Mouse (Mus musculus) spleen, postnatal 4 days (tissue): Measurements from ENCODE around the gene Vmn2r106.

Experiments
- DNase-seq, 2 experiments: peaks; one replicate each; pipeline ENCODE4 v3.0.0; 2022; ENCODE audit warnings: low spot score in 2 of 2

Vmn2r106 gene

DNA sequence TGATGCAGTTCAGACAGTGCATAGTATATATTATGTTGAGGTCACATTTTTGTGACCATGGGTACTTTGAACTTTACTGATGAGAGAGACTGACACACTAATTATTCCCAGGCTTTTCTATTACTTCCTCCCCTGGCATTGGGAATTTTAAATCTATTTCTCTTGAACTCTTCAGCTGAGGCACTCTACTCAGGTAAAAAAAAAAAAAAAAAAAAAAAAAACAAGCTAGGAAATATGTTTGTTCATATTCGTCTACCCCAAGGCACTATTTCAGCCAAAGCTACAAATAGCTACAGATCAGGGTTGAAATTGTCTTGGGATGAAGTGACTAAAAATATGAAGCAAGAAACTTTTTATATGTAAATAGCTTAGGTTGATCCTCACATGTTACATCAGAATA is at the start of gene Vmn2r106:
Gene Vmn2r106 (minus strand): TSS at position 101 of the 400 bp plus-strand sequence.
- DNase-seq: no peak

DNA sequence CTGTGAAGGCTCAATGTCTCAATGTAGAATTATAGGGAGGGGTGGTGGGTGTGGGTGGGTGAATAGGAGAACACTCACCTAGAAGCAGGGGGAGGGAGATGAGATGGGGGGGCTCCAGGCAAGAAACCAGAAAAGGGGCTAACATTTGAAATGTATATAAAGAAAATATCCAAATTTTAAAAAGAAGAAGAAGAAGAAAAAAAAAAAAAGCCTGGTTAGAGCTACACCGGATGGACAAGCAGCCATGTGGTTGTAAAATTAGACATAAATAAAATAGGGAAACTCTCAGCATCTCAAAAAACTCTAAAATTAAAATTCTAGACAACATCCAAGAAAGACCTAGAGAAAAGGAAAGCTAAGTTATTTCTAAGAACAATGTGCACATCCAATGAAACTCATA is 20.4 kb upstream of the Vmn2r106 start:
- no peak for DNase-seq

DNA sequence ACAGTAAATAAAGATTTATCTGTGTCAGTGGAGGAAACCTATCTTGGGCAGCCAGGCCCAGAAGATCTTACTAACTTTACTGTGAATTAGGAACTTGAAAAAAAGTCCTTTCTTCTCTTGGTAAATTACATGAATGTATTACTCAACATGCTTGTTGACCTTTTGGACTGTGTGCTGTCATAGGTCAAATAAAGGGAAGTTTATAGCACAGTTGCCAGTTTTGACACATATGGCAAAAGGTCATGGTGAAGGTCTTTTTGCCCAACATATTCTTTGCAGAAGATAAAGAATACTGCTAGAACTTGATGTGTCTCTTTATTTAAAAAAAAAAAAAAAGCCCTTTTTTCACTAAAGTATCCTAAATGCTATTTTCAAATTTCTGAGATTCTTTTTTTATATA is 1.6 kb upstream of the Vmn2r106 start:
- no peak for DNase-seq

DNA sequence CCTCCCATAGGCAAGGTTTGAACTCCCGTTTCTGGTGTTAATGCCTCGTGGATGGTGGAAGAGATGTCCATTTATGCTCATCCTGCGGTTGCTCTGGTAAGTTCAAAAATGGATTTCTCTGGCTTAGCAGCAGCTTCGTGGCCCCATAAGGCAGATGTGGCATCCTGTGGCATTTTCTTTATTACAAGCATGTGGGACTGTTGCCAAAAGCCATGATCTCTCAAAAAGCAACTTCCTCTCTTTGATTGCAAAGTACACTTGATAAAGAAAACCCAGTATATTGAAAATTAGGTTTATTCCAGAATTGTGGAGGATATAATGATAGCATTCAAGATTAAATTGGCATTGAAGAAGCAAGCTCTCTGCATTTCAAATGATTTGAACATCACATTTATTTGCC is 29.8 kb downstream of the Vmn2r106 start:
- no peak for DNase-seq

DNA sequence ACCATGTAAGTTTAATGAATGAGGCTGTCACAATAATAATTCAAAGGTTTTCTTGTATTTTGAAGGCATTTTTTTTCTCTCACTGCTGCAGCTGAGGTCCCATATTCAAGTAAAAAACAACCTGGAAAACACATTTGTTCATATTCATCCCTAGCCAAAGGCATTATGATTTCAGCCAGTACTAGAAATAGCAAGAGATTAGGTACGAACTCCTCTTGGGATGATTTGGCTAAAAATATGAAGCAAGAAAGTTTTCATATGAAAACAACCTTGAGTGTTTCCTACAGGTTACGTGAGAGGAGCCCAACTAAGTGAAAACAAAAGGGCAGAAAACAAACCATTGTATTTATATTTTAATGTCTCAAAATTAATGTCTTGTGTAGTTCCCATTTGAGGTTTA is 50.4 kb downstream of the Vmn2r106 start, which contains the start of gene Vmn2r105:
Gene Vmn2r105 (minus strand): TSS at position 101 of the 400 bp plus-strand sequence.
- no peak for DNase-seq
